Mouse (Mus musculus) MEL-GATA-1-ER (cell line): ENCODE data around the gene Defb9.
"Not testable (repeated sequence)": the region's sequence is repeated elsewhere in the genome, so short reads cannot be mapped to it uniquely, and the experiment has no call there.

Experiments
- DNase-seq: peaks from one replicate; pipeline ENCODE4 v3.0.0-alpha.2; 2012; ENCODE audit warnings: low read depth; ENCODE audit errors: extremely low read depth

The Defb9 gene

DNA sequence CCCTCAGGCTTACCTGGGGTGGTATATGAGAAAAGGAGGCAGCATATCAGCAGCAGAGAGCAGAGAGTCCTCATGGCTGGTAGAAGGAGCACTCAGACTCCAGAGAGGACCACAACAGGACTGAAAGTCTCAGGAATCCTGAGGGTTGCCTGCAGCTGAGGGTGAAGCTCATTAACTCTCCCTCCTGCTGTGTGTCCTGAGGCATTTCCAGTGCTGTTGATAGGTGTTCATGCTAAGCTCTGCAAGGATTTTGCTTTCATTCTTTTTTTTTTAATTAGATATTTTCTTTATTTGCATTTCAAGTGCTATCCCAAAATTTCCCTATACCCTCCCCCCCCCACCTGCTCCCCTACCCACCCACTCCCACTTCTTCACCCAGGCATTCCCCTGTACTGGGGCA, at the start of gene Defb9:
Gene Defb9 (minus strand): TSS at position 101 of the 400 bp plus-strand sequence.
- DNase-seq: not testable (repeated sequence)

DNA sequence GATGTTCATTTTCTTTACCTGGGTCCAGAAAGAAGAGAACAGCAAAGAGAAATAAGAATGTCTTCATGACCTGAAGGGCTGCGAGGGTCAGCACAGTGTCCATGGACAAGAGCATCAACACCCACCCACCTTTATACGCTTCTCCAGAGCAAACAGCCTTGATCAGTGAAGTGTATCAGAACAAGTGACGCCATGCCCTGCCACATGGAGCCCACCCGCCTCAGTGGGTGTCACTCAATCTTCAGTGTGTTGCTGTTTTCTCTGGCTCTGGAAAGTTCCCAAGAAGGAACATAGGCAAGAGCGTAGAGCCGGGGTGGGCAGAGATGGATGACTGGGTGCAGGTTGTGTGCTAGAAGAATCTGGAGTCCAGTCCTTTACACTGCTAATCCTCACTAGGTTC, 47.4 kb upstream of the Defb9 start, which contains the start of gene Defb15:
Gene Defb15 (minus strand): TSS at position 101 of the 400 bp plus-strand sequence.
- DNase-seq: no peak

- not testable (repeated sequence) for DNase-seq
Measured at GRCm38 (mm10) chr8:21930754-21931153, 45.5 kb upstream of the Defb9 start.

- no peak for DNase-seq
Measured at GRCm38 (mm10) chr8:21915625-21916024, 30.4 kb upstream of the Defb9 start.

DNA sequence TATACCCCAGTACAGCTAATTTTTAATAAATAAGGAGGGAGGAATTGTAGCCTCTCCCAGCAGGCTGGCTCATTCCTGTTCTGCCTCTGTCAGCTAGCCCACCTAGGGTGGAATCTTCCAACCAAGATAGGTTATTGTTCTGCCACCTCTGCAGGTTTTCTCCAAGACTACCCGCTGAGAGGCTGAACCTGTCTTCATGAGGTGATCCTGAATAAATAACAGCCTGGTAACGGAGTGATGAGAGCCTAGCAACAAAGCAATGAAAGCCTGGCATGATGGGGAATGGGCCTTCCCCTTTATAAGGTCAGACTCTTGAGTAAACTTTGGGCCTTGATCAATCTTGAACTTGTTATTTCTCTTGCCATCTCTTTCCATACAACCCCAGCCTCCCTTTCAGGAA, 27.3 kb upstream of the Defb9 start:
- DNase-seq: no peak

GRCm38 (mm10) chr8:21911931-21912330, 26.7 kb upstream of the Defb9 start:
- DNase-seq: no peak

DNA sequence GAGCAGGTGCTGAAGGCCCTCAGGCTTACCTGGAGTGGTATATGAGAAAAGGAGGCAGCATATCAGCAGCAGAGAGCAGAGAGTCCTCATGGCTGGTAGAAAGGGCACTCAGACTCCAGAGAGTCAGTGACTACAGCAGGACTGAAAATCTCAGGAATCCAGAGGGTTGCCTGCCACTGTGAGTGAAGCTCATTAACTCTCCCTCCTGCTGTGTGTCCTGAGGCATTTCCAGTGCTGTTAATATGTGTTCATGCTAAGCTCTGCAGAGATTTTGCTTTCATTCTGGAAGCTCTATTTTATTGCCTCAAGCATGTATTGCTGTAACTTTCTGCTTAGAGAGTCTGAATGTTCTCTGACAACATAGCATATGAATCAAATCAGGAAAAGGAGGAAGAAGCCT, 21.1 kb upstream of the Defb9 start, which contains the start of gene Defb11:
Gene Defb11 (minus strand): TSS at position 123 of the 400 bp plus-strand sequence.
- DNase-seq: not testable (repeated sequence)

DNA sequence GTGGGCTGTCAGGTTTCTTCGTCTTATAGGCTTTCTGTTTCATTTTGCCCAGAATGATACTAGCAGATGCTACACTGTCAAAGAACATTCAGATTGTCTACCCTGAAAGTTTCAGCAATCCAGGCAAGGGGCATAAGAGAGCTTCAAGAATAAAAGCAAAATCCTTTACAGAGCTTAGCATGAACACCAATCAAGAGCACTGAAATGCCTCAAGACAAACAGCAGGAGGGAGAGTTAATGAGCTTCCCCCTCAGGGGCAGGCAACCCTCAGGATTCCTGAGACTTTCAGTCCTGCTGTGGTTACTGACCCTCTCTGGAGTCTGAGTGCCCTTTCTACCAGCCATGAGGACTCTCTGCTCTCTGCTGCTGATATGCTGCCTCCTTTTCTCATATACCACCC, 26.6 kb downstream of the Defb9 start, which contains the start of gene Defb10:
Gene Defb10 (plus strand): TSS at position 316 of the 400 bp plus-strand sequence.
- not testable (repeated sequence) for DNase-seq
